Mouse (Mus musculus): ENCODE measurements around the gene Fes. TPM values are rescaled to one million over a fixed set of nuclear protein-coding genes. Genes with fewer than 3 reads are reported as not detected.

Gene Fes
- polyA plus RNA-seq, 1 experiment = 0.69 TPM

- H3K4me3 ChIP-seq (replicated peaks) = no peak overlapping the region
- TF ChIP-seq TAL1 (IDR thresholded peaks at IDR 0.05; ENCODE audit: low read length) (no peak), GATA1 (IDR thresholded peaks at IDR 0.05; ENCODE audit: low read length) (no peak)
Measured at GRCm38 (mm10) chr7:80373352-80373751, 14.4 kb downstream of the Fes start.

GRCm38 (mm10) chr7:80372667-80373066 lies 15.1 kb downstream of the Fes start:
- Histone ChIP-seq H3K4me1 (ENCODE audit: control insufficient read depth) (peaks cover 14% of the 10 kb centered on the region), H3K27me3 (ENCODE audit: control insufficient read depth) (peaks cover 43% of the 10 kb centered on the region), H3K36me3 (ENCODE audit: control insufficient read depth) (peaks cover 4% of the 10 kb centered on the region; the same call in 1 of the 2 replicates), H3K9me3 (ENCODE audit: control insufficient read depth, low read length) (no peaks in the 10 kb centered on the region), H3K4me3 (replicated peaks) (no peak overlapping the region)
- no peak for TF ChIP-seq TAL1 (IDR thresholded peaks at IDR 0.05; ENCODE audit: low read length)
- no peak for TF ChIP-seq GATA1 (IDR thresholded peaks at IDR 0.05; ENCODE audit: low read length)

More at GRCm38 (mm10) chr7:80373352-80373751, 14.4 kb downstream of the Fes start:
- H3K36me3 ChIP-seq (ENCODE audit: control insufficient read depth) = no peaks in the 10 kb centered on the region; the same call in 1 of the 2 replicates
- no peaks in the 10 kb centered on the region for H3K9me3 ChIP-seq (ENCODE audit: control insufficient read depth, low read length)
- peaks cover 14% of the 10 kb centered on the region for H3K4me1 ChIP-seq (ENCODE audit: control insufficient read depth)
- peaks cover 43% of the 10 kb centered on the region for H3K27me3 ChIP-seq (ENCODE audit: control insufficient read depth)

GRCm38 (mm10) chr7:80372166-80372565 lies 15.6 kb downstream of the Fes start:
- peaks cover 8% of the 10 kb centered on the region; the same call in 1 of the 2 replicates for H3K36me3 ChIP-seq (ENCODE audit: control insufficient read depth)
- H3K9me3 ChIP-seq (ENCODE audit: control insufficient read depth, low read length) = no peaks in the 10 kb centered on the region
- peaks cover 43% of the 10 kb centered on the region for H3K27me3 ChIP-seq (ENCODE audit: control insufficient read depth)
- no peak overlapping the region for H3K4me3 ChIP-seq (replicated peaks)
- TF ChIP-seq GATA1 (IDR thresholded peaks at IDR 0.05; ENCODE audit: low read length) (no peak), TAL1 (IDR thresholded peaks at IDR 0.05; ENCODE audit: low read length) (no peak)
- H3K4me1 ChIP-seq (ENCODE audit: control insufficient read depth) = peaks cover 14% of the 10 kb centered on the region

- H3K9me3 ChIP-seq (ENCODE audit: control insufficient read depth, low read length) = no peaks in the 10 kb centered on the region
- peak within 1 kb of the TSS; percentile 65 for H3K4me3 ChIP-seq (replicated peaks)
- peaks cover 43% of the 10 kb centered on the region for H3K27me3 ChIP-seq (ENCODE audit: control insufficient read depth)
- peaks cover 14% of the 10 kb centered on the region for H3K4me1 ChIP-seq (ENCODE audit: control insufficient read depth)
- TF ChIP-seq GATA1 (IDR thresholded peaks at IDR 0.05; ENCODE audit: low read length) (no peak), TAL1 (IDR thresholded peaks at IDR 0.05; ENCODE audit: low read length) (no peak)
- H3K36me3 ChIP-seq (ENCODE audit: control insufficient read depth) = peaks cover 10% of the 10 kb centered on the region; the same call in 1 of the 2 replicates
Measured at GRCm38 (mm10) chr7:80371041-80371751, 16.6 kb downstream of the Fes start, which contains the start of gene Man2a2. Gene Man2a2, minus strand, starts transcription at chr7:80371375.

GRCm38 (mm10) chr7:80370649-80371040 lies 17.1 kb downstream of the Fes start:
- TF ChIP-seq TAL1 (IDR thresholded peaks at IDR 0.05; ENCODE audit: low read length) = no peak
- Histone ChIP-seq H3K4me3 (replicated peaks) (peak overlapping the region; percentile 65), H3K4me1 (ENCODE audit: control insufficient read depth) (peaks cover 14% of the 10 kb centered on the region), H3K27me3 (ENCODE audit: control insufficient read depth) (peaks cover 43% of the 10 kb centered on the region), H3K9me3 (ENCODE audit: control insufficient read depth, low read length) (no peaks in the 10 kb centered on the region), H3K36me3 (ENCODE audit: control insufficient read depth) (peaks cover 10% of the 10 kb centered on the region; the same call in 1 of the 2 replicates)

- no peak for TF ChIP-seq TAL1 (IDR thresholded peaks at IDR 0.05; ENCODE audit: low read length)
- H3K27me3 ChIP-seq (ENCODE audit: control insufficient read depth) = peaks cover 43% of the 10 kb centered on the region
- H3K9me3 ChIP-seq (ENCODE audit: control insufficient read depth, low read length) = no peaks in the 10 kb centered on the region
- H3K36me3 ChIP-seq (ENCODE audit: control insufficient read depth) = peaks cover 10% of the 10 kb centered on the region; the same call in 1 of the 2 replicates
- peaks cover 14% of the 10 kb centered on the region for H3K4me1 ChIP-seq (ENCODE audit: control insufficient read depth)
- no peak overlapping the region for H3K4me3 ChIP-seq (replicated peaks)
Measured at GRCm38 (mm10) chr7:80369967-80370431, 17.7 kb downstream of the Fes start.

- Histone ChIP-seq H3K27me3 (ENCODE audit: control insufficient read depth) (peaks cover 43% of the 10 kb centered on the region), H3K4me3 (replicated peaks) (no peak overlapping the region), H3K36me3 (ENCODE audit: control insufficient read depth) (peaks cover 10% of the 10 kb centered on the region; the same call in 1 of the 2 replicates), H3K9me3 (ENCODE audit: control insufficient read depth, low read length) (no peaks in the 10 kb centered on the region), H3K4me1 (ENCODE audit: control insufficient read depth) (peaks cover 14% of the 10 kb centered on the region)
- no peak for TF ChIP-seq TAL1 (IDR thresholded peaks at IDR 0.05; ENCODE audit: low read length)
- TF ChIP-seq GATA1 (IDR thresholded peaks at IDR 0.05; ENCODE audit: low read length) = no peak
Measured at GRCm38 (mm10) chr7:80369461-80369860, 18.3 kb downstream of the Fes start.

- Histone ChIP-seq H3K4me3 (replicated peaks) (no peak overlapping the region), H3K27me3 (ENCODE audit: control insufficient read depth) (peaks cover 43% of the 10 kb centered on the region), H3K36me3 (ENCODE audit: control insufficient read depth) (peaks cover 13% of the 10 kb centered on the region; the same call in 1 of the 2 replicates), H3K9me3 (ENCODE audit: control insufficient read depth, low read length) (no peaks in the 10 kb centered on the region), H3K4me1 (ENCODE audit: control insufficient read depth) (peaks cover 14% of the 10 kb centered on the region)
- TF ChIP-seq GATA1 (IDR thresholded peaks at IDR 0.05; ENCODE audit: low read length) = no peak
- no peak; the same call in 2 of the 3 replicates for TF ChIP-seq TAL1 (IDR thresholded peaks at IDR 0.05; ENCODE audit: low read length)
Measured at GRCm38 (mm10) chr7:80368635-80369421, 18.9 kb downstream of the Fes start.

- Histone ChIP-seq H3K9me3 (ENCODE audit: control insufficient read depth, low read length) (no peaks in the 10 kb centered on the region), H3K36me3 (ENCODE audit: control insufficient read depth) (peaks cover 14% of the 10 kb centered on the region; the same call in 1 of the 2 replicates), H3K4me1 (ENCODE audit: control insufficient read depth) (peaks cover 14% of the 10 kb centered on the region), H3K4me3 (replicated peaks) (no peak overlapping the region), H3K27me3 (ENCODE audit: control insufficient read depth) (peaks cover 43% of the 10 kb centered on the region)
- TF ChIP-seq TAL1 (IDR thresholded peaks at IDR 0.05; ENCODE audit: low read length) (no peak), GATA1 (IDR thresholded peaks at IDR 0.05; ENCODE audit: low read length) (no peak)
Measured at GRCm38 (mm10) chr7:80368009-80368408, 19.7 kb downstream of the Fes start.
